Mouse (Mus musculus): ENCODE measurements around the gene Atp6v1fnb. TPM values are rescaled to one million over a fixed set of nuclear protein-coding genes. Genes with fewer than 3 reads are reported as not detected.

Atp6v1fnb gene
- polyA plus RNA-seq, 1 experiment from 2014 or later, result not detected

GRCm38 (mm10) chr6:29433038-29433803 lies 38.0 kb upstream of the Atp6v1fnb start, which contains the start of gene Flnc:
Gene Flnc, plus strand, starts transcription at chr6:29433256.
- Histone ChIP-seq H3K4me3 (ENCODE audit: low read depth, low read length) (peak within 1 kb of the TSS; percentile 52), H3K27me3 (ENCODE audit: control insufficient read depth, insufficient read depth, low read length) (peaks cover 17% of the 10 kb centered on the region), H3K4me2 (ENCODE audit: low read depth, low read length) (peak within 1 kb of the TSS; percentile 89), H3K36me3 (replicated peaks; ENCODE audit: control insufficient read depth, insufficient read depth, low read depth, low read length) (no peaks in the 10 kb centered on the region), H3K27ac (replicated peaks; ENCODE audit: low read depth, low read length) (no peak within 1 kb of the TSS), H3K9ac (replicated peaks; ENCODE audit: low read length) (peak within 1 kb of the TSS; percentile 60), H3K4me1 (ENCODE audit: control insufficient read depth, insufficient read depth, low read length) (peaks cover 18% of the 10 kb centered on the region), H3K9me3 (replicated peaks; ENCODE audit: control insufficient read depth, low read length) (no peaks in the 10 kb centered on the region)
- DNase-seq (ENCODE audit: low spot score) (peak; percentile 39), ATAC-seq (replicated peaks; ENCODE audit: insufficient number of reproducible peaks, low FRiP score, low TSS enrichment, low read depth) (no peak; the same call in 1 of the 2 replicates)
- WGBS, result under 1% methylated on average over 68 of the region's 77 CpGs

- Histone ChIP-seq H3K27me3 (ENCODE audit: control insufficient read depth, insufficient read depth, low read length) (peaks cover 17% of the 10 kb centered on the region), H3K4me2 (ENCODE audit: low read depth, low read length) (peak overlapping the region; percentile 89), H3K9me3 (replicated peaks; ENCODE audit: control insufficient read depth, low read length) (no peaks in the 10 kb centered on the region), H3K9ac (replicated peaks; ENCODE audit: low read length) (peak overlapping the region; percentile 60), H3K36me3 (replicated peaks; ENCODE audit: control insufficient read depth, insufficient read depth, low read depth, low read length) (no peaks in the 10 kb centered on the region), H3K4me3 (ENCODE audit: low read depth, low read length) (peak overlapping the region; percentile 52), H3K4me1 (ENCODE audit: control insufficient read depth, insufficient read depth, low read length) (peaks cover 18% of the 10 kb centered on the region), H3K27ac (replicated peaks; ENCODE audit: low read depth, low read length) (no peak overlapping the region)
- DNase-seq (ENCODE audit: low spot score) (peak; percentile 44), ATAC-seq (replicated peaks; ENCODE audit: insufficient number of reproducible peaks, low FRiP score, low TSS enrichment, low read depth) (no peak)
- 3% methylated on average over 27 of the region's 27 CpGs for WGBS
Measured at GRCm38 (mm10) chr6:29433804-29434795, 37.1 kb upstream of the Atp6v1fnb start.

- Histone ChIP-seq H3K4me3 (ENCODE audit: low read depth, low read length) (peak overlapping the region; percentile 21), H3K27ac (replicated peaks; ENCODE audit: low read depth, low read length) (peak overlapping the region; percentile 70), H3K4me2 (ENCODE audit: low read depth, low read length) (peak overlapping the region; percentile 89), H3K9ac (replicated peaks; ENCODE audit: low read length) (peak overlapping the region; percentile 10), H3K4me1 (ENCODE audit: control insufficient read depth, insufficient read depth, low read length) (peaks cover 18% of the 10 kb centered on the region), H3K9me3 (replicated peaks; ENCODE audit: control insufficient read depth, low read length) (no peaks in the 10 kb centered on the region), H3K36me3 (replicated peaks; ENCODE audit: control insufficient read depth, insufficient read depth, low read depth, low read length) (no peaks in the 10 kb centered on the region), H3K27me3 (ENCODE audit: control insufficient read depth, insufficient read depth, low read length) (peaks cover 17% of the 10 kb centered on the region)
- peak; percentile 24; the same call in 1 of the 2 replicates for ATAC-seq (replicated peaks; ENCODE audit: insufficient number of reproducible peaks, low FRiP score, low TSS enrichment, low read depth)
- WGBS, result 2% methylated on average over 13 of the region's 13 CpGs
- peak; percentile 49 for DNase-seq (ENCODE audit: low spot score)
Measured at GRCm38 (mm10) chr6:29434911-29435691, 36.1 kb upstream of the Atp6v1fnb start.

DNA sequence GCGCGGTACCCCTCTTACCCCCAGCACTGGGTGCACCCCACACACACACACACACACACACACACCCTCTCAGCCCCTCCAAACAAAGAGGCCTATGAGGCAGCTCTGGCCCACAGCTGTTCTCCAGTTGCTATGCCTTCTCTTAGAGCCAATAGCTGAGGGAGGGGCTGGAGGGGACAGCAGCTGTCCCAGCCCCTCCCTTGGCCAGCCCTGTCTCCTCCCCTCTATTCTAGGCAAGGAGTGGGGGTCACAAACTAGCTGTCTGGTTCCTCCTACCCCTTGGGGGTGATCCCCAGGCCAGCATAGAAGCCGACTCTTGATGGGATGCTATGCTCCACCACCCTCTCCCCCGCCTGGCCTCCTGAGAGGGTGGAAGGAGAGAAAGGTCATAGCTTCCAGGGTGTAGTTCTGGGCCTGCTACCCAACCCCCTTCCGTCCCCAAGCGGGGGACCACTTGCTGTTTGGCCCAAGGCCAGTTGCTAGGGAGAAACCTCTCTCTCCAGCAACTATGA lies 35.2 kb upstream of the Atp6v1fnb start:
- WGBS, result 3% methylated on average over 5 of the region's 6 CpGs
- no peaks in the 10 kb centered on the region for H3K9me3 ChIP-seq (replicated peaks; ENCODE audit: control insufficient read depth, low read length)
- H3K4me1 ChIP-seq (ENCODE audit: control insufficient read depth, insufficient read depth, low read length), result peaks cover 18% of the 10 kb centered on the region
- H3K27me3 ChIP-seq (ENCODE audit: control insufficient read depth, insufficient read depth, low read length), result peaks cover 17% of the 10 kb centered on the region
- peak overlapping the region; percentile 21; the same call in 1 of the 2 replicates for H3K4me3 ChIP-seq (ENCODE audit: low read depth, low read length)
- peak; percentile 36; the same call in 1 of the 2 replicates for ATAC-seq (replicated peaks; ENCODE audit: insufficient number of reproducible peaks, low FRiP score, low TSS enrichment, low read depth)
- H3K9ac ChIP-seq (replicated peaks; ENCODE audit: low read length), result 0 out of 2 replicates have a peak overlapping the region, but pooled peaks have one; percentile 13
- peak overlapping the region; percentile 13; the same call in 1 of the 2 replicates for H3K27ac ChIP-seq (replicated peaks; ENCODE audit: low read depth, low read length)
- H3K36me3 ChIP-seq (replicated peaks; ENCODE audit: control insufficient read depth, insufficient read depth, low read depth, low read length), result no peaks in the 10 kb centered on the region
- peak; percentile 42 for DNase-seq (ENCODE audit: low spot score)
- H3K4me2 ChIP-seq (ENCODE audit: low read depth, low read length), result peak overlapping the region; percentile 89

- Histone ChIP-seq H3K27me3 (ENCODE audit: control insufficient read depth, insufficient read depth, low read length) (peaks cover 17% of the 10 kb centered on the region), H3K9me3 (replicated peaks; ENCODE audit: control insufficient read depth, low read length) (no peaks in the 10 kb centered on the region), H3K4me1 (ENCODE audit: control insufficient read depth, insufficient read depth, low read length) (peaks cover 18% of the 10 kb centered on the region), H3K9ac (replicated peaks; ENCODE audit: low read length) (peak overlapping the region; percentile 38; the same call in 1 of the 2 replicates), H3K27ac (replicated peaks; ENCODE audit: low read depth, low read length) (no peak overlapping the region; the same call in 1 of the 2 replicates), H3K4me3 (ENCODE audit: low read depth, low read length) (no peak overlapping the region), H3K4me2 (ENCODE audit: low read depth, low read length) (peak overlapping the region; percentile 11), H3K36me3 (replicated peaks; ENCODE audit: control insufficient read depth, insufficient read depth, low read depth, low read length) (no peaks in the 10 kb centered on the region)
- 6% methylated on average over 11 of the region's 11 CpGs for WGBS
- DNase-seq (ENCODE audit: low spot score) (peak; percentile 24), ATAC-seq (replicated peaks; ENCODE audit: insufficient number of reproducible peaks, low FRiP score, low TSS enrichment, low read depth) (no peak)
Measured at GRCm38 (mm10) chr6:29436461-29436934, 34.7 kb upstream of the Atp6v1fnb start.

- H3K4me1 ChIP-seq (ENCODE audit: control insufficient read depth, insufficient read depth, low read length), result peaks cover 14% of the 10 kb centered on the region
- no peak overlapping the region for H3K27ac ChIP-seq (replicated peaks; ENCODE audit: low read depth, low read length)
- no peak overlapping the region for H3K9ac ChIP-seq (replicated peaks; ENCODE audit: low read length)
- no peak for DNase-seq (ENCODE audit: low spot score)
- 70% methylated on average over 4 of the region's 4 CpGs for WGBS
- H3K36me3 ChIP-seq (replicated peaks; ENCODE audit: control insufficient read depth, insufficient read depth, low read depth, low read length), result no peaks in the 10 kb centered on the region
- no peak for ATAC-seq (replicated peaks; ENCODE audit: insufficient number of reproducible peaks, low FRiP score, low TSS enrichment, low read depth)
- H3K9me3 ChIP-seq (replicated peaks; ENCODE audit: control insufficient read depth, low read length), result no peaks in the 10 kb centered on the region
- H3K4me3 ChIP-seq (ENCODE audit: low read depth, low read length), result no peak overlapping the region
- no peak overlapping the region for H3K4me2 ChIP-seq (ENCODE audit: low read depth, low read length)
- peaks cover 3% of the 10 kb centered on the region; the same call in 1 of the 2 replicates for H3K27me3 ChIP-seq (ENCODE audit: control insufficient read depth, insufficient read depth, low read length)
Measured at GRCm38 (mm10) chr6:29439251-29439650, 32.0 kb upstream of the Atp6v1fnb start.

GRCm38 (mm10) chr6:29439789-29440188 lies 31.4 kb upstream of the Atp6v1fnb start:
- peaks cover 14% of the 10 kb centered on the region for H3K4me1 ChIP-seq (ENCODE audit: control insufficient read depth, insufficient read depth, low read length)
- no peaks in the 10 kb centered on the region for H3K9me3 ChIP-seq (replicated peaks; ENCODE audit: control insufficient read depth, low read length)
- ATAC-seq (replicated peaks; ENCODE audit: insufficient number of reproducible peaks, low FRiP score, low TSS enrichment, low read depth) (no peak), DNase-seq (ENCODE audit: low spot score) (no peak)
- H3K27me3 ChIP-seq (ENCODE audit: control insufficient read depth, insufficient read depth, low read length), result no peaks in the 10 kb centered on the region
- no peak overlapping the region for H3K9ac ChIP-seq (replicated peaks; ENCODE audit: low read length)
- 92% methylated on average over 6 of the region's 6 CpGs for WGBS
- no peak overlapping the region for H3K4me3 ChIP-seq (ENCODE audit: low read depth, low read length)
- no peak overlapping the region for H3K27ac ChIP-seq (replicated peaks; ENCODE audit: low read depth, low read length)
- H3K36me3 ChIP-seq (replicated peaks; ENCODE audit: control insufficient read depth, insufficient read depth, low read depth, low read length), result no peaks in the 10 kb centered on the region
- no peak overlapping the region for H3K4me2 ChIP-seq (ENCODE audit: low read depth, low read length)
